9 mouse cellular contexts compared by ENCODE assay signal in the genomic region with DNA sequence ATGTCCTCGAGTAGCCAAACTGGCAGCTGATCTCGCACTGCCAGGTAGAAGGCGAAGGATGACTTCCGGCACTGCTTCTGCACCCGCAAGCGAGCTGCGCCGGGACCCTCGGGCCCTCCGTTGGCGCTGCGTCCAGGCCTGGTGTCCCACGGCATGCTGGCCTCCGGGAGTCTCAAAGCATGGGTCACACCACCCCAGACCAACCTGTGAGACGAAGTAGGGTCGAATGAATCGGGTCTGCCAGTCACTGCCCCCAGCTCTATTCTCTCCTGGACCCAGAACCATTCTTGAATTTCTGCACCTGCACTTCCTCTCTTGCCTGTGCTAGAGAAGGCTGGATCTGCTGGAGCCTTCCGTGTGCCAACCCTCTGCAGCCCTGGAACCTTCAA. TPM values are rescaled to one million over a fixed set of nuclear protein-coding genes. Genes with fewer than 3 reads are reported as not detected.
DNase-seq lines count a peak whose midpoint lies in the region; ATAC-seq and TF ChIP-seq lines count a peak whose summit lies in the region.
"Had no signal": no experiment of that assay in that cellular context is flagged by ENCODE, and none has a peak within 500 bp of the region (broad histone marks: within the 10 kb centered on the region; RNA-seq: fewer than 3 reads in every experiment).

No protein-coding gene starts in this region.

- H3K27me3 ChIP-seq in hindbrain, embryonic 10.5 days (ENCODE audit: insufficient read depth, poor library complexity, severe bottlenecking): peaks cover 20% of the 10 kb centered on the region; the same call in 1 of the 2 replicates
- peaks cover 10% of the 10 kb centered on the region for H3K27me3 ChIP-seq in hindbrain, embryonic 12.5 days
- H3K27me3 ChIP-seq in ES-Bruce4 (ENCODE audit: control insufficient read depth, insufficient read depth, low read length, poor library complexity, severe bottlenecking): no peaks in the 10 kb centered on the region
- H3K27me3 ChIP-seq in limb, embryonic 11.5 days (ENCODE audit: control insufficient read depth, insufficient read depth, low read length): no peaks in the 10 kb centered on the region

- no peak for TF ChIP-seq EP300 in ES-Bruce4 (IDR thresholded peaks at IDR 0.05; ENCODE audit: insufficient read depth, low read depth, low read length)

- no peak for TF ChIP-seq POLR2A in ES-Bruce4 (IDR thresholded peaks at IDR 0.05; ENCODE audit: insufficient read depth, low read length)

- 92% methylated on average over 18 of the region's 18 CpGs for WGBS in hindbrain, embryonic 10.5 days
- WGBS in hindbrain, embryonic 12.5 days: 97% methylated on average over 18 of the region's 18 CpGs
- WGBS in limb, embryonic 11.5 days: 86% methylated on average over 18 of the region's 18 CpGs

- H3K4me2 ChIP-seq in hindbrain, embryonic 12.5 days (replicated peaks): no peak overlapping the region
- H3K4me2 ChIP-seq in limb, embryonic 11.5 days (ENCODE audit: low read depth, severe bottlenecking): peak overlapping the region; percentile 95; the same call in 1 of the 2 replicates

- H3K27ac ChIP-seq in hindbrain, embryonic 10.5 days: no peak overlapping the region
- H3K27ac ChIP-seq in hindbrain, embryonic 12.5 days: no peak overlapping the region
- H3K27ac ChIP-seq in ES-Bruce4 (ENCODE audit: insufficient read depth, low read length): no peak overlapping the region
- no peak overlapping the region for H3K27ac ChIP-seq in limb, embryonic 11.5 days (replicated peaks; ENCODE audit: low read depth, low read length)

- TF ChIP-seq CTCF in ES-Bruce4 (IDR thresholded peaks at IDR 0.05; ENCODE audit: low read depth, low read length): no peak

- peak; percentile 60 for DNase-seq in cerebellum, adult 11-12 months
- no peak for DNase-seq in cerebellum, adult 9-11 months
- no peak for DNase-seq in hindbrain, embryonic 10.5 days (ENCODE audit: low spot score)
- DNase-seq in limb, embryonic 11.5 days (ENCODE audit: low spot score): no peak
- no peak for DNase-seq in right cerebral cortex, adult 2 months (ENCODE audit: low spot score in 2 of 2)
- no peak for DNase-seq in frontal cortex, postnatal 10 days (ENCODE audit: low spot score in 2 of 2)

- H3K4me3 ChIP-seq in hindbrain, embryonic 10.5 days: peak overlapping the region; percentile 92
- H3K4me3 ChIP-seq in hindbrain, embryonic 12.5 days: no peak overlapping the region
- H3K4me3 ChIP-seq in ES-Bruce4 (ENCODE audit: low read depth, low read length): peak overlapping the region; percentile 39
- H3K4me3 ChIP-seq in limb, embryonic 11.5 days (ENCODE audit: low read depth, low read length): no peak overlapping the region

- no peaks in the 10 kb centered on the region for H3K9me3 ChIP-seq in hindbrain, embryonic 10.5 days
- no peaks in the 10 kb centered on the region for H3K9me3 ChIP-seq in hindbrain, embryonic 12.5 days (replicated peaks)
- H3K9me3 ChIP-seq in ES-Bruce4 (replicated peaks; ENCODE audit: control insufficient read depth, insufficient read depth, low read length, poor library complexity, severe bottlenecking): no peaks in the 10 kb centered on the region
- no peaks in the 10 kb centered on the region for H3K9me3 ChIP-seq in limb, embryonic 11.5 days (ENCODE audit: control insufficient read depth, low read length)

- peaks cover 26% of the 10 kb centered on the region for H3K4me1 ChIP-seq in hindbrain, embryonic 10.5 days (replicated peaks)
- H3K4me1 ChIP-seq in hindbrain, embryonic 12.5 days: peaks cover 10% of the 10 kb centered on the region
- no peaks in the 10 kb centered on the region for H3K4me1 ChIP-seq in ES-Bruce4 (ENCODE audit: control insufficient read depth, insufficient read depth, low read length)
- 0 out of 2 replicates have a peak, but pooled peaks cover 2% of the 10 kb centered on the region for H3K4me1 ChIP-seq in limb, embryonic 11.5 days (ENCODE audit: control insufficient read depth, insufficient read depth, low read length)

- peaks cover 52% of the 10 kb centered on the region for H3K36me3 ChIP-seq in hindbrain, embryonic 10.5 days
- peaks cover 26% of the 10 kb centered on the region for H3K36me3 ChIP-seq in hindbrain, embryonic 12.5 days
- H3K36me3 ChIP-seq in ES-Bruce4 (ENCODE audit: control insufficient read depth, insufficient read depth, low read length, poor library complexity, severe bottlenecking): peaks cover 5% of the 10 kb centered on the region; the same call in 1 of the 2 replicates
- peaks cover 21% of the 10 kb centered on the region for H3K36me3 ChIP-seq in limb, embryonic 11.5 days (ENCODE audit: control insufficient read depth, insufficient read depth, low read length)

- H3K9ac ChIP-seq in hindbrain, embryonic 12.5 days: no peak overlapping the region
- peak overlapping the region; percentile 85 for H3K9ac ChIP-seq in ES-Bruce4 (ENCODE audit: low read depth, poor library complexity, severe bottlenecking)
- H3K9ac ChIP-seq in limb, embryonic 11.5 days (ENCODE audit: low read length): no peak overlapping the region

- no peak for ATAC-seq in hindbrain, embryonic 12.5 days (ENCODE audit: low FRiP score)
- ATAC-seq in limb, embryonic 11.5 days (ENCODE audit: insufficient number of reproducible peaks, low FRiP score, low TSS enrichment, low read depth): no peak
- ATAC-seq: forebrain, embryonic 14.5 days had no signal

RNA-seq across cellular contexts. Expression of a gene that starts 1.5 kb away (rescaled TPM):
- 16.2 and 16.6 TPM in 2 replicates for polyA plus RNA-seq in hindbrain, embryonic 10.5 days (2016; fragmentation: Nextera tagmentation; extraction: Ambion mirVana)
- polyA plus RNA-seq in hindbrain, embryonic 12.5 days (2016; fragmentation: Nextera tagmentation; extraction: Ambion mirVana): 10.0 and 11.2 TPM in 2 replicates
- 4.3 and 4.9 TPM in 2 replicates for polyA plus RNA-seq in ES-Bruce4 (2011; ENCODE audit: insufficient read depth, insufficient read length, low read depth, missing spikeins)
- polyA plus RNA-seq in limb, embryonic 11.5 days (2014; fragmentation: Nextera tagmentation; extraction: Ambion mirVana): 12.5 and 14.5 TPM in 2 replicates

Comparison
In these comparisons a context has a peak if more than half of its experiments do, and no peak if none do; other contexts are left out.
1. H3K4me3 ChIP-seq: peak in hindbrain, embryonic 10.5 days (single experiment) and ES-Bruce4 (single experiment); none in hindbrain, embryonic 12.5 days (single experiment) and limb, embryonic 11.5 days (single experiment).